Mouse (Mus musculus) naive thymus-derived CD4-positive, alpha-beta T cell, adult 2 months (primary cell): ENCODE results near the gene Scap.
"Not testable (repeated sequence)": the region's sequence is repeated elsewhere in the genome, so short reads cannot be mapped to it uniquely, and the experiment has no call there.

Source experiments
- DNase-seq: peaks from one replicate; pipeline ENCODE4 v3.0.0-alpha.2; 2011; ENCODE audit warnings: low read depth

The Scap gene

DNA sequence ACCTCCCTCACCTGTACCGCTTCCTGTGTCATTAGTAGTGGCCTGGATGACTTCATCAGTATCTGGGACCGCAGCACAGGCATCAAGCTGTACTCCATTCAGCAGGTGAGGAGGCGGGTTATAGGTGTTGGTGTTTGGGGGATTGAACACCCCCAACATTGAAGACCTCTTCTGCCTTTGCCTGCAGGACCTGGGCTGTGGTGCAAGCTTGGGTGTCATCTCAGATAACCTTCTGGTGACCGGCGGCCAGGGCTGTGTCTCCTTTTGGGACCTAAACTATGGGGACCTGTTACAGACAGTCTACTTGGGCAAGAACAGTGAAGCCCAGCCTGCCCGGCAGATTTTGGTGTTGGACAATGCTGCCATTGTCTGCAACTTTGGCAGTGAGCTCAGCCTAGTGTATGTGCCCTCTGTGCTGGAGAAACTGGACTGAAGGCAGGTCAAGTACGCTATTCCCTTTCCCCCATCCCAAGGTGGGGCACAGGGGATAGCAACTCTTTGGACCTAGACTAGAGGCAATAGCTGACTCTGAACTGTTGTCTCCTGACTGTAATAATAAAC lies 51.4 kb downstream of the Scap start:
- DNase-seq = no peak

DNA sequence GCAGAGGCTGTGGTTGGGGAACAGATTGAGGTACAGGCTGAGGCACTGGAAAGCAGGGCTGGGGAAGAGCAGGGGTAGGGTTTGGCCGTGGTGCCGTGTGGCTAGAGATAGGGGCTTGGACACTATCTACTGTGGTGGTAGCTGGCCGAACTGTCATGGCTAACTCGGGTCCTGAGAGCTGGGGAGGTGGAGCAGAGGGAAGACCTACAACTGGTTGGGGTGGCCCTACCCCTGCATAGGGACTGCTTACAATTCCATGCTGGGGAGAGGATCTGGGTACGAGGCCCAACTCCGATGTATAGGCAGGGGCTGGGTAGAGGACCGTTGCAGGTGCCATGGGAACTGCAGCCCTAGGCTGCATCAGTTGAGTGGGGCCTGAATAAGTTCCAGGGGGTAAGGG lies 54.9 kb downstream of the Scap start:
- DNase-seq = no peak

DNA sequence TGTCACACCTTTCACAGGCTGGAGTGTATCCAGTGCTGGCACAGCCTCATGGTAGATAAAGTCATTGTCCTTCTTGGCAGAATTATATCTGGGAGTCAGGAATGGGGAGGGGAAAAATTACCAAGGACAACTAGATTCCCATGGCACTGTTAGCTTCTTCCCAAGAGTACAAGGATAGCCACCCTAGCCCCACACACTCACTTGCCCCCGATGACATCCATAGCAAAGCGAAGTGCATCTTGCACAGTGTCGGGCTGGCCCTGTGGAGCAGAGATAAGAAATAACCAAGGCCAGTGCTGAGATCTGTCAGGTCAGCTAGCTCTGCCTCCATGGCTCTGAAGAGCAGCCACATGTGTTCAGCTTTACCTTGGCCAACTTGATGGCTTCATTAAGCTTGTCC lies 57.8 kb downstream of the Scap start:
- no peak for DNase-seq

DNA sequence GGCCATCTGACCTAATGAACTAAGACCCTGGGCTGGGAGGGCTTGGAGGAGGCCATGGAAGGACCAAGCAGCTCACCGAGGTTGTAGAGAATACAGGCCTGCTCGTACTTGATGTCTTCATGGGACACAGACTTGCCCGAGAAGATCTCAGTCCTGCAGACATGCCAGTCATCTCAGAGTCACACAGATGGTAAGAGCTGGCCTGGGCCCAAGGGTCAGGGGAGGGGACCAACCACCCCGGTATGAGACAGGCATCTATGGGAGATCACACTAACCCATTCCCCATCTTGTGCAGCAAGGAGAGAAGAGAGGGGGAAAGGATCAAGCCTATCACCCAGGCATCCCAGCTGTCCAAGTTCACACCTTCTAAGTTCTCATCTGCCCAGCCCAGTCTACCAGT lies 60.2 kb downstream of the Scap start:
- DNase-seq = no peak

DNA sequence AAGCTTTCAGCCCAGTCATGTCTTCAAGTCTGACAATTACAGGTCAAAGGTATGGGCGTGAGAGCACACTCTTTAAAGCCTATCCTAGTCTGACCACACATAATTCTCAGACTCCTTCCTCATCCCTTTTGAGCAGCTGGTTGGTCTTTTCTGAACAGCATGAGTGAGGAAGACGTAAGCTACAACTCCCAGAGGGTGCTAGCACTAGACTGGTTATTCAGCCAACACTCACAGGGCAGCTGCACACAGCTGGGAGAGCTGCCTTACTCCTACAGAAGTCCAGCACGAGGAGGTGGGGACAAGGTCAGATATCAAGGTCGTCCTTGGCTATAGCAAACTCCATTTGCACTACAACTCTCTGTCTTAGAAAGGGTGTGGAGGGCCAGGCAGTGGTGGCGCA lies 67.6 kb downstream of the Scap start:
- DNase-seq = no peak

DNA sequence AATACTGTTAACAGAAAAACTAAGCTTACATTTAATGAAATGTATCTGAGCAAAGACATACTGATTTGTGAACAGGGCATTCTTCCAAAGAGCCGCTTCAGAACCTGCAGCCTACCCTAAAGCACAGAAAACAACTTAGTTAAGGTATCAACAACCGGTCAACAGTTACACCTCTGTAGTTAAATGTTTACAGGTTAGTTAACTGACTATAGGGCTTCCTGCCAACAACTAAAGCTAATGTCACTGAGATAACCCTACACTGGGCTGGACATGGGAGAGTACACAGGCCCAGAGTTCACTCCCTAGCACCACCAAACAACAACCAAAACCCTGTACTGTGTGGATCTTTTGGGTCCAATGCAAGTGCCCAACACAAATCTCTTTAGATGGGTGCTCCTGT lies 69.6 kb downstream of the Scap start:
- DNase-seq = no peak

DNA sequence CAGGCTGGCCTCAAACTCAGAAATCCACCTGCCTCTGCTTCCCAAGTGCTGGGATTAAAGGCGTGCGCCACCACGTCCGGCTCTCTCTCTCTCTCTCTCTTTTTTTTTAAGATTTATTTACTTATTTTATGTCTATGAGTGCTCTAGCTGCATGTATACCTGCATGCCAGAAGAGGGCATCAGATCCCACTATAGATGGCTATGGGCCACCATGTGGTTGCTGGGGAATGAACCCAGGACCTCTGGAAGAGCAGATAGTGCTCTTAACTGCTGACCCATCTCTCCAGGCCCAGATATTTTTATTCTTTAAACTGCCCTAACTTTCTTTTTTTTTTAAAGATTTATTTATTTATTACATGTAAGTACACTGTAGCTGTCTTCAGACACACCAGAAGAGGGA lies 70.2 kb downstream of the Scap start:
- not testable (repeated sequence) for DNase-seq

DNA sequence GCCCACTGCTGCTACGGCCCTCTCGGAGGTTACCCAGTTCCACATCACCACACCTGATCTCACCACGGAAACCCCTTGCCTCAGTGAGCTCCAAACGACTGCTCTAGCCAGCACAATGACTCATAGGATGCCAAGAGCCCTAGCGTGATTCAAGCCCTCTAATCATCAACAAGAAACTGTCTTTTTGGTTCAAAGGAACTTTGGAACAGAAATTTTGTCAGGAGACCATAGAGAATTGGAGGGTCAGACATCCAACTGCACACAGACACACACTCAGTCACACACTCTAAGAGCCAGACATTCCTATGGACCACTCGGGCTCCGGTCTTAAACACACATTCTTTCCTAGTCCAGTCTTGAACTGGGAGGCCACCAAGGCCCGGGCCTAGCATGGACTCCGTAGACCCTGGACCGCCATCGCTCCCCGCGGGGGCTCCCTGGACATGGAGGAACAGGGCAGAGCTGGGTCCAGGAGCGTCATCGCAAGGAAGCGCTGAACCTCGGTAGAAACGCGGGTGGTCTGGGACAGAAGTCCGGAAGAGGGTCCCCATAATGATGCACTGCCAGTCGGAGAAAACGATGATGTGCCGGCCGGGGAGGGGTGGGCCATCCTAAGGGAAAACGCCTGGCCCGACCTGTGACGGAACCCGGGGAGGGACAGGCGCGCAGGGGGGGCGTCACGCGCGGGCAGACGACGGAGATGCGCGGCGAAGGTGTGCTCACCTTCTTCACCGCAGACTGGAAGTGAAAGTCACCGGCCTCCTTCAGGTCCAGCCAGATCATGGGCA lies 74.4 kb downstream of the Scap start:
- peak; percentile 59 for DNase-seq

DNA sequence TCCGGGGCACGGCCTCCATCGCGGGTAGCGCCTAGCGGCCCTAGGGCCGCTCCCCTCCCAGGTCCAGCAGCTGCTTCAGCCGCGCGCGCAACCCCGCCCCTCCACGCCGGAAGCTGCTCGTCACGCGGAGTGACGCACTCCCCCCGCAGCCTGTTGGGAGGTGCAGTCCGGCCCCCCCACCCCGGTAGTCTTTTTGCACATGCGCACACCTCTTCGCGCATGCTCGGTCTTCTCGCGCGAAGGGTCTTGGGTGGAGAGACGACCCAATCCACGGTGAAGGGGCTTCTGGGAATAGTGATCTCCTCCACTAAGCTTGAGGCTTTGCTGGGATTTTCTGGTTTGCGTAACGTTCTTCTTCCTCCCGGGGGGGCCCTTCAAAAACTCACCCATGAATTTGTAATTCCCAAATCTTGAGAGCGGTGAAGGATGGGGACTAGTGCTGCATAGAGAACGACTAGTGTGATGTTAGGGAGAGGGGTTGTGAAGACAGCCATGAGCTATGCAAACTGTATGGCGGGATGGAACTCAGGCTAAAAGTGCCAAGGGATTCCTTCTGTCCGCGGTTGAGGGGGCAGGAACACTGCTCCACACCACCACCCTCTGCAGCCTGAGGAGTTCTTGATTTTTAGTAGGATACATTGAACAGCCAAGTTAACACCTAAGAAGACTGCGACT lies 75.1 kb downstream of the Scap start, which contains the start of gene Ptpn23:
TSS of gene Ptpn23 (minus strand) at position 115 of the 675 bp plus-strand sequence.
- DNase-seq = peak; percentile 96

DNA sequence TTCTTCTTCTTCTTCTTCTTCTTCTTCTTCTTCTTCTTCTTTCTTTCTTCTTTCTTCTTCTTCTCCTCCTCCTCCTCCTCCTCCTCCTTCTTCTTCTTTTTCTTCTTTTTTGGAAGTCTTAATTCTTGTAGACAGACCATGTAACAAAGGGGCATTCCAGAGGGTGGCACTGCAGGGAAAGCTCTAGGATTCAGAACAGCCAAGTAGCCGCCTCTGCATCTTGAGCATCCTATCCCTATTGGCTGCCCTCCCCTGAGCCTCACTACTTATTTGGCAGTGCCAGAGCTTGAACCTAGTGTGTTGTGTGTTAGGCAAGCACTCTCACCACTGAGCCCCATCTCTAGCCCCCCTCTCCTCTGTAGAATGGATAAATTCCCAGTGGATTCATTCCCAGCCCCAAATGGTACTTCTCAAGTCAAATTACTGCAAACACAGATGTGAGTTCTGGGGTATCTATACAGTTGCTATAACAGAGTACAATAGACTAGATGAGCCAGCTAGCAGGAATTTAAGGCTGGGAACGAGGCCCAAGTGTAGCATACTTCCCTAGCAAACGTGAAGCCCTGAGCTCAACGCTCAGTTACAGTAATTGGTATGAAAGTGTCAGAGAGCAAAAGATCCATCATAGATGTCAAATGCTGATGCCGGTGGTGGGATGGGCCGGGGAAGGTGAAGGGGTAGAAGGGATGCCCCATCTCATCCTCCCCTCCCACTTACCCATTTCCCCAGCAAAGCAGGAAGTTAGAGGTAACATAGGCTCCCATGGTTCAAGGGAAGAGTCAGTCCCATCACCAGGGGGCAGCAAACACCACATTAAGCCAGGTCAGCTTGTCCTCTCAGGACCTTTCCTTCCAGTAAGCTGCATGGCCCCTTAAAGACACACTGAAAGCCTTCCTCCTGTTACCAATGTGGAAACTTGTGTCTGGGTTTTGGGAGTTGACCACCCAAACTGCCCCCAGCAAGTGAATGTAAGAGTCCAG lies 78.1 kb downstream of the Scap start:
- peak; percentile 91 for DNase-seq

DNA sequence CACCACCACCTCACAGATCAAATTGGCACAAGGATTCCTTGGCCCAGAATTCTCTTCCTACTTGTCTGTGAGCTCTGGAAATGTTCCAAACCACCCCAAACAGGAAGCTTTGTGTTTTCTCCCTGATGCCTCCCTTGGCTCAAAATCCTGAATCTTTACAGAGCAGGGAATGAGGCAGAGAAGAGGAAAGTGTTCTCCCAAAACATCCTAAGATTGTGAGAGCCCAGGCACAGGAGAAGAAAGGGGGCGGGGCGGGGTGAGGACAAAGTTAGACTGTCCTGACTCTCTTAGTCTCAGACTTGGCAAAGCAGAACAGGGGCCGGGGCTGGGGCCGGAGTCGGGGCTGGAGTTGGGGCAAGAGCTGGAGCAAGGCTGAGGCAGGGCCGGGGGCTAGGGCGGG lies 79.8 kb downstream of the Scap start:
- DNase-seq = no peak

DNA sequence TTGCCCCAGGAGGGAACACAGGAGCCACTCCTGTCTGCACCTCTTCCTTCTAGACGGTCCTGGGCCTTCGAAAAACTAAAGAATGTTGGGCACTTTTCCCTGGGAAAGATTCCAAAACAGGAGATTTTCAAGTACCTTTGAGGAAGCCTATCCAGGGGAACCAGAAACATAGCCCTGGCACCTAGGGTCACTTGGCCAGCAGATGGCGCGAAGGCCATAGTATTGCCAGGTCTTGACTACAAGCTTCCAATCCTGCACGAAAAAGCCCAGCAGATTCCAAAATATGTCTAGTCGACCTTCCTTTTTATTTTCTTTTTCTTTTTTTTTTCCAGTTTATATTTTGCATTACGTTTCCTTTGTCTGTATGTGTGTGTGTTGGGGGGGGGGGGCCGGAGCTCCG lies 80.7 kb downstream of the Scap start:
- no peak for DNase-seq

DNA sequence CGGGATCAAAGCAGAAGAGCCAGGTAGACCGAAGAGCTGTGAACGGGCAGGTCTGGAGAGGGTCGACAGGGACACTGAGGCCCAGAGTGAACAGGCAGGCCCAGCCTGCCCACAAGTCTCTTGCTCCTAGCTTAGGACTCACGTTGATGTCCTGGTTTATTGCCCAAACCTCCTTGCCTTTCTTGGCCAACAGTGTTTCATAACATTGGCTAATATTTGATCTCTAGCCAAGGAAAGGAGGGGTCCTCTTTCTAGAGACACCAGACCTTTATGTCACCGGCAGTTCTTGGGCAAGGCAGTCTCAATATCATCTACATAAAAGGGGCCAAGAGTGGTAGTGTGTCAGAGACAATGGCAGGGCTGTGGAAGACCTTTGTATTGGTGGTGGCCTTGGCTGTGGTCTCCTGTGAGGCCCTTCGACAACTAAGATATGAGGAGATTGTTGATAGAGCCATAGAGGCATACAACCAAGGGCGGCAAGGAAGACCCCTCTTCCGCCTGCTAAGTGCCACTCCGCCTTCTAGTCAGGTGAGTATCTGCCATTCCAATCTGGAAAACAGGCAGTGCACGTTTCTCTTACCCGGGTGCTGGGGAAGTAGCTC lies 86.5 kb downstream of the Scap start, which contains the start of gene Ngp:
TSS of gene Ngp (plus strand) at position 237 of the 602 bp plus-strand sequence.
- DNase-seq = no peak

DNA sequence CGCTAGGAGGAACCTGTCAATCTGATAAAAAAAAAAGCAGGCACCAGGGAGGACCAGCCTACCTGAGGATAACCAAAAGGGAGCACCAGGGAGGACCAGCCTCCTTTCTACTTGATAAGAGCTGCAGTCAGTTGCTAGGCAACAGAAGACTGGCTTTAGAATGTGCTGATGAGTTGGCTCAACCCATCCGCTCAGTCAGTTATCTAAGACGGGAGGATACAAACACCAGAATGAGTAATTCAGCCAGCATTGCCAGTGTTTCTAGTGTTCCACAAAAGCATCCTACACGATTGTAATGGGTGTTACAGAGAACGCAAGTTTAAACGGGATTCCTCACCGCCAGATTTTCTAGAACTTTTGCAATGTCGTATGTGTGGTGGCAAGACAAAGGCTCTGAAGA lies 98.2 kb downstream of the Scap start:
- DNase-seq = no peak

DNA sequence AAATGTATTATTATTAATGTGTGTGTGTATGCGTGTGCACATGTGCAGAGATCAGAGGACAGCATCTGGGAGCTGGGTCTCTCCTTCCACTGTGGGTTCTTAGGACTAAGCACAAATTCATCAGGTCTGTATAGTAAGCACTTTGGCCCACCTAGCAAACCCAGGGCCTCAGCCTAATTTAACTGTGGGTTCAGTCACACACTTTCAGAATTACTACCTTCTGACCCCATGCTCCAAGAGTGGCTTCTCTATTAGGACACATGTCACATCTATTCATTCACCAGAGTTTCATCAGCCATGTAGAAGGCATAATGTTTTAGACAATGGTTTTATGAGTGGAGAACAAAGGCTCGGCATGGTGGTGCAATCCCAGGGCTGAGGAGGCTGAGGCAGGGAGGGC lies 100.0 kb downstream of the Scap start:
- DNase-seq = no peak
